8 mouse cellular contexts compared by ENCODE assay signal in genomic region chr12:80113586-80114021, GRCm38 (mm10). TPM values are rescaled to one million over a fixed set of nuclear protein-coding genes. Genes with fewer than 3 reads are reported as not detected.
DNase-seq lines count a peak whose midpoint lies in the region; ATAC-seq and TF ChIP-seq lines count a peak whose summit lies in the region.

No protein-coding gene starts in this region.

- H3K36me3 ChIP-seq in embryonic facial prominence, embryonic 14.5 days (ENCODE audit: control insufficient read depth, insufficient read depth, low read length) = peaks cover 28% of the 10 kb centered on the region
- H3K36me3 ChIP-seq in heart, embryonic 15.5 days = peaks cover 6% of the 10 kb centered on the region; the same call in 1 of the 2 replicates
- H3K36me3 ChIP-seq in kidney, postnatal 0 days (ENCODE audit: insufficient read depth, low read length) = peaks cover 10% of the 10 kb centered on the region

- peak overlapping the region; percentile 99 for H3K27ac ChIP-seq in embryonic facial prominence, embryonic 14.5 days (replicated peaks; ENCODE audit: low read depth, low read length)
- peak overlapping the region; percentile 99 for H3K27ac ChIP-seq in heart, embryonic 15.5 days
- H3K27ac ChIP-seq in kidney, postnatal 0 days = peak overlapping the region; percentile 100

- no peak for ATAC-seq in embryonic facial prominence, embryonic 14.5 days (ENCODE audit: low read depth)
- 0 out of 2 replicates have a peak, but pooled peaks have one; percentile 5 for ATAC-seq in heart, embryonic 15.5 days (replicated peaks; ENCODE audit: insufficient number of reproducible peaks, insufficient read depth, low FRiP score, low read depth)
- ATAC-seq in kidney, postnatal 0 days (replicated peaks; ENCODE audit: low FRiP score, low read depth) = no peak

- H3K4me2 ChIP-seq in embryonic facial prominence, embryonic 14.5 days (ENCODE audit: low read depth, low read length) = peak overlapping the region; percentile 87
- H3K4me2 ChIP-seq in heart, embryonic 15.5 days = peak overlapping the region; percentile 78
- peak overlapping the region; percentile 79 for H3K4me2 ChIP-seq in kidney, postnatal 0 days (ENCODE audit: low read length)

- WGBS in embryonic facial prominence, embryonic 14.5 days = under 1% methylated on average over 22 of the region's 22 CpGs
- WGBS in heart, embryonic 15.5 days = under 1% methylated on average over 22 of the region's 22 CpGs
- under 1% methylated on average over 22 of the region's 22 CpGs for WGBS in kidney, postnatal 0 days

- H3K9ac ChIP-seq in embryonic facial prominence, embryonic 14.5 days (ENCODE audit: low read depth, low read length) = peak overlapping the region; percentile 88
- H3K9ac ChIP-seq in heart, embryonic 15.5 days = peak overlapping the region; percentile 79
- peak overlapping the region; percentile 91 for H3K9ac ChIP-seq in kidney, postnatal 0 days (ENCODE audit: low read depth, low read length)

- peak overlapping the region; percentile 82 for H3K4me3 ChIP-seq in embryonic facial prominence, embryonic 14.5 days (ENCODE audit: low read depth, low read length)
- H3K4me3 ChIP-seq in heart, embryonic 15.5 days = peak overlapping the region; percentile 81
- H3K4me3 ChIP-seq in kidney, postnatal 0 days (replicated peaks; ENCODE audit: low read depth, low read length) = peak overlapping the region; percentile 66

- peak; percentile 57 to 59 for DNase-seq in adrenal gland, adult 18-20 months (ENCODE audit: low spot score in 2 of 2)
- no peak for DNase-seq in embryonic facial prominence, embryonic 14.5 days (ENCODE audit: low spot score)
- DNase-seq in kidney, postnatal 0 days (ENCODE audit: low spot score) = peak; percentile 82
- peak; percentile 59 for DNase-seq in lung, postnatal 25 days (ENCODE audit: low spot score)
- peak; percentile 39 to 61 for DNase-seq in spleen, postnatal 36 days (ENCODE audit: low spot score in 2 of 2)
- DNase-seq in MN1 (ENCODE audit: low spot score) = no peak
- no peak for DNase-seq in Muller cell, postnatal 12 days (ENCODE audit: inconsistent ontology term)

- peaks cover 9% of the 10 kb centered on the region; the same call in 1 of the 2 replicates for H3K4me1 ChIP-seq in embryonic facial prominence, embryonic 14.5 days (ENCODE audit: control insufficient read depth, insufficient read depth, low read length)
- H3K4me1 ChIP-seq in heart, embryonic 15.5 days (replicated peaks) = peaks cover 33% of the 10 kb centered on the region
- 0 out of 2 replicates have a peak, but pooled peaks cover 8% of the 10 kb centered on the region for H3K4me1 ChIP-seq in kidney, postnatal 0 days (replicated peaks; ENCODE audit: insufficient read depth, low read length)

- H3K9me3 ChIP-seq in embryonic facial prominence, embryonic 14.5 days (ENCODE audit: control insufficient read depth, low read length) = no peaks in the 10 kb centered on the region
- no peaks in the 10 kb centered on the region for H3K9me3 ChIP-seq in heart, embryonic 15.5 days (replicated peaks)
- no peaks in the 10 kb centered on the region for H3K9me3 ChIP-seq in kidney, postnatal 0 days (replicated peaks; ENCODE audit: low read length)

- TF ChIP-seq CTCF in kidney, postnatal 0 days (IDR thresholded peaks at IDR 0.05; ENCODE audit: low read depth) = no peak

- no peaks in the 10 kb centered on the region for H3K27me3 ChIP-seq in embryonic facial prominence, embryonic 14.5 days (replicated peaks; ENCODE audit: control insufficient read depth, insufficient read depth, low read length)
- no peaks in the 10 kb centered on the region for H3K27me3 ChIP-seq in heart, embryonic 15.5 days
- no peaks in the 10 kb centered on the region for H3K27me3 ChIP-seq in kidney, postnatal 0 days (ENCODE audit: insufficient read depth, low read length)

RNA-seq across cellular contexts. Expression of gene Zfp36l1, which starts 0.8 kb away (rescaled TPM):
- total RNA-seq in adrenal gland, adult 18-20 months (2021) = 100 to 1,000 TPM; 172 to 225 TPM
- polyA plus RNA-seq in embryonic facial prominence, embryonic 14.5 days (2014; fragmentation: Nextera tagmentation; extraction: Ambion mirVana) = 145 and 151 TPM in 2 replicates
- polyA plus RNA-seq in heart, embryonic 15.5 days (2015; fragmentation: Nextera tagmentation; extraction: Ambion mirVana) = 94.7 and 107 TPM in 2 replicates
- 141 and 160 TPM in 2 replicates for polyA plus RNA-seq in kidney, postnatal 0 days (2015; fragmentation: Nextera tagmentation; extraction: Ambion mirVana)

Comparison
In these comparisons a context has a peak if more than half of its experiments do, and no peak if none do; other contexts are left out.
1. DNase-seq: peak in adrenal gland, adult 18-20 months (2 of 2), kidney, postnatal 0 days (single experiment), lung, postnatal 25 days (single experiment) and spleen, postnatal 36 days (2 of 2); none in embryonic facial prominence, embryonic 14.5 days (single experiment), MN1 (single experiment) and Muller cell, postnatal 12 days (single experiment).
2. Peak in every context shown above with its lines, with median percentiles within 50 percentile points of each other: H3K27ac ChIP-seq, H3K4me2 ChIP-seq, H3K4me3 ChIP-seq and H3K9ac ChIP-seq.